Mouse (Mus musculus) A20 (cell line): ENCODE data around the gene Hoxa1.

Experiments
- DNase-seq: peaks from one replicate; pipeline ENCODE4 v3.0.0-alpha.2; 2011; ENCODE audit warnings: low read depth, low spot score

Gene Hoxa1

GRCm38 (mm10) chr6:52158276-52159051, at the start of gene Hoxa1:
Gene Hoxa1 (minus strand): TSS chr6:52158317.
- peak; percentile 95 for DNase-seq

- no peak for DNase-seq
Measured at GRCm38 (mm10) chr6:52207684-52207976, 49.5 kb upstream of the Hoxa1 start.

- no peak for DNase-seq
Measured at GRCm38 (mm10) chr6:52206882-52207683, 49.0 kb upstream of the Hoxa1 start.

- no peak for DNase-seq
Measured at GRCm38 (mm10) chr6:52205638-52206621, 47.8 kb upstream of the Hoxa1 start.

GRCm38 (mm10) chr6:52205221-52205620, 47.1 kb upstream of the Hoxa1 start:
- no peak for DNase-seq

- DNase-seq = no peak
Measured at GRCm38 (mm10) chr6:52204050-52204752, 46.1 kb upstream of the Hoxa1 start, which contains the start of gene Hoxa5. Gene Hoxa5 (minus strand): TSS chr6:52204587.

- no peak for DNase-seq
Measured at GRCm38 (mm10) chr6:52203371-52204049, 45.4 kb upstream of the Hoxa1 start.

- DNase-seq = no peak
Measured at GRCm38 (mm10) chr6:52203121-52203370, 44.9 kb upstream of the Hoxa1 start.

- DNase-seq = no peak
Measured at GRCm38 (mm10) chr6:52202362-52203120, 44.4 kb upstream of the Hoxa1 start.

- no peak for DNase-seq
Measured at GRCm38 (mm10) chr6:52201269-52201668, 43.2 kb upstream of the Hoxa1 start.

GRCm38 (mm10) chr6:52200751-52201250, 42.7 kb upstream of the Hoxa1 start:
- DNase-seq = no peak

GRCm38 (mm10) chr6:52200073-52200750, 42.1 kb upstream of the Hoxa1 start:
- DNase-seq = no peak

GRCm38 (mm10) chr6:52197271-52197670, 39.2 kb upstream of the Hoxa1 start:
- DNase-seq = no peak

GRCm38 (mm10) chr6:52196811-52197210, 38.7 kb upstream of the Hoxa1 start:
- no peak for DNase-seq

- no peak for DNase-seq
Measured at GRCm38 (mm10) chr6:52194690-52195089, 36.6 kb upstream of the Hoxa1 start.

- peak; percentile 83 for DNase-seq
Measured at GRCm38 (mm10) chr6:52191860-52192550, 33.9 kb upstream of the Hoxa1 start.

- peak; percentile 29 for DNase-seq
Measured at GRCm38 (mm10) chr6:52190906-52191810, 33.0 kb upstream of the Hoxa1 start, which contains the start of gene Hoxa4. Gene Hoxa4 (minus strand): TSS chr6:52191753.

GRCm38 (mm10) chr6:52190410-52190809, 32.3 kb upstream of the Hoxa1 start:
- DNase-seq = no peak
